Mouse (Mus musculus): ENCODE data around the gene Mboat7. TPM values are rescaled to one million over a fixed set of nuclear protein-coding genes. Genes with fewer than 3 reads are reported as not detected.

Mboat7 gene
- polyA plus RNA-seq, 1 experiment from 2014 or later, result 113 TPM

DNA sequence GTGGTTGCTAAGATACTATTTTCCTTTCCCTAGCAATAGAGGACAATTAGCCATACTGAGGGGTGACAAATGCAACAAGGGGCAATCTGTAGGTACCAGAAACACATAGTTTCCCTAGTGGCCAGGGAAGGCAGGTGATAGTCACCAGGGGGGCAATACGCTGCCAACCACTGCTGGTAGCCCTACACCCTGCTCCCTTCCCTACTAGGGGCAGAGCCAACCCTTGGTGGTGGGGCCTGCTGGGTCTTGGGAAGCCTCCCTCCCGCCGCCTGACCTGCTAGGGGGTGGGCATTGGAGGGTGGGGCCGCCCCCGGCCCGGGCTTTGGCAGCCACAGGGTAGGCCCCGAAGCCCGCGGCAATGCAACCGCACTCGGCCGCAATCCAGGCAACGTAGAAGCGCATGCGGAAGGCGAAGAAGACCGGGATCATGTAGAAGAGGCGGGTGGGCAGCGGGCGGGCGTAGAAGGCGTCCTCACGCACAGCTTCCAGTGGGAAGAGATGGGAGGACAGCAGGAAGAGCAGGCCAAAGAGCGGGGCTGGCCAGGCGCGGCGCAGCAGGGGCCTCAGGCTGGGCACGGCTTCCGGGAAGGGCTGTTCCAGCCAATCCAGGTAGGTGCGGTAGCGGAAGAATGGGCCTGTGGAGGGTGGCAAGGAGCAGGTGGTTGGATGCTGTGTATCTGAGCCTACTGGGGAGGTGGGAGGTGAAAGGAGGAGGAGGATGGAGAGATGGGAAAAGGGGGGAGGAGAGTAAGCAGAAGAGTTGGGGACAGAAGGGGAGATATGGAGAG is 7.7 kb downstream of the Mboat7 start:
- Histone ChIP-seq H3K27ac (replicated peaks) (peak overlapping the region; percentile 76), H3K36me3 (peaks cover 29% of the 10 kb centered on the region), H3K9me3 (no peaks in the 10 kb centered on the region), H3K9ac (no peak overlapping the region), H3K4me1 (replicated peaks) (peaks cover 20% of the 10 kb centered on the region), H3K4me3 (no peak overlapping the region), H3K27me3 (no peaks in the 10 kb centered on the region), H3K4me2 (no peak overlapping the region)
- 79% methylated on average over 31 of the region's 31 CpGs for WGBS
- ATAC-seq (ENCODE audit: low FRiP score, low read depth), result no peak

DNA sequence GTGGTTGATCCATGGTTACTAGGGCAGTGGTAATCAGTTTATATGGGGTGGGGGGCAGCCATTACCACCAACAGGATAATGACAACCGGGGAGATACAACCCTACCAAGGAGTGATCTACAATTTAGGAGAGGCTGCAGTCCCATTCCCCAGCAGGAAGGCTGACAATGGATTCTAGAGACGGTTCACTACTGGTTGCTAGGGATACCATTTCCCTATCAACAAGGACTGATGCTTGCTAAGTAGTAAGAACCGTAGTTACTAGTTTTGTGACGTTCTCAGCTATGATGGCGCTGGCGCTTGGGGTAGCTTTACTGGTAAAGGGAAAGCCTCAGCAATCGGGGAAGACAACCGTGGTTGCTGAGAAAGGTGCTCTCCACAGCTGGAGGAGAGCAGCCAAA is 8.6 kb downstream of the Mboat7 start:
- H3K4me1 ChIP-seq (replicated peaks), result peaks cover 20% of the 10 kb centered on the region
- WGBS, result 63% methylated on average over 8 of the region's 8 CpGs
- no peak overlapping the region for H3K4me3 ChIP-seq
- H3K9ac ChIP-seq, result 0 out of 2 replicates have a peak overlapping the region, but pooled peaks have one; percentile 3
- H3K36me3 ChIP-seq, result peaks cover 30% of the 10 kb centered on the region
- H3K27ac ChIP-seq (replicated peaks), result peak overlapping the region; percentile 76
- ATAC-seq (ENCODE audit: low FRiP score, low read depth), result 0 out of 2 replicates have a peak, but pooled peaks have one; percentile 4
- H3K27me3 ChIP-seq, result no peaks in the 10 kb centered on the region
- H3K4me2 ChIP-seq, result no peak overlapping the region
- H3K9me3 ChIP-seq, result no peaks in the 10 kb centered on the region

DNA sequence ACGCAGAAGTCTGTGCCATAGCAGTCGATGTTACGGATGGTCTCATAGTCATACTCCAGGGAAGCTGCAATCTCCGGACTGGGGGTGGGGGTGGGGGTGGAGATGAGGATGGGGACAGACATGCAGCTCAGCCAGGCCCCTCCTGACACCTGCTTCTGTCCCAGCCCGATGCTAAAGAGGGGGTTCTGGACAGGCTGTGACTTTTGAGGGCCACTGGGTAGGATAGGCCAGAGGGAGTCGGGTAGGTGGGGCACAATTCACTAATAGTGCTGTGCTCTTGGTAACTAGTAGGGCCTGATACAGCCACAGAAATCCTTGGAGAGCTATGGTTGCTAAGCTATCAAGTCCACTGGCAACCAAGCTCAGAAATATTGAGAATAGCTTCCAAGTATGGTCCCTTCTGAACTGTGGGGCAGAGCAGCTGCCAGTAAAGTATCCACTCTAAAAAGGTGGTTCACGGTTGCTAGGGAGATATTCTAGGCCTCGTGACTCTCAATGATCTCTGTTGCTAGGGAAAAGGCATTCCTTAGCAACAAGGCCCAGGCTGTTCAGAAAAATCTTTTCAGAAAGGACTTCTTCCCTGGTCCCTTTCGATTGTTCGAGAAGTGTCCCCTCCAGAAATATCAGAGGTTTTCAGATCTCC is 9.3 kb downstream of the Mboat7 start:
- H3K9me3 ChIP-seq, result no peaks in the 10 kb centered on the region
- no peaks in the 10 kb centered on the region for H3K27me3 ChIP-seq
- H3K4me2 ChIP-seq, result 0 out of 2 replicates have a peak overlapping the region, but pooled peaks have one; percentile 13
- H3K9ac ChIP-seq, result 0 out of 2 replicates have a peak overlapping the region, but pooled peaks have one; percentile 3
- ATAC-seq (ENCODE audit: low FRiP score, low read depth), result peak; percentile 73
- H3K36me3 ChIP-seq, result peaks cover 30% of the 10 kb centered on the region
- H3K4me3 ChIP-seq, result no peak overlapping the region
- 43% methylated on average over 10 of the region's 10 CpGs for WGBS
- H3K27ac ChIP-seq (replicated peaks), result peak overlapping the region; percentile 76
- H3K4me1 ChIP-seq (replicated peaks), result peaks cover 20% of the 10 kb centered on the region

DNA sequence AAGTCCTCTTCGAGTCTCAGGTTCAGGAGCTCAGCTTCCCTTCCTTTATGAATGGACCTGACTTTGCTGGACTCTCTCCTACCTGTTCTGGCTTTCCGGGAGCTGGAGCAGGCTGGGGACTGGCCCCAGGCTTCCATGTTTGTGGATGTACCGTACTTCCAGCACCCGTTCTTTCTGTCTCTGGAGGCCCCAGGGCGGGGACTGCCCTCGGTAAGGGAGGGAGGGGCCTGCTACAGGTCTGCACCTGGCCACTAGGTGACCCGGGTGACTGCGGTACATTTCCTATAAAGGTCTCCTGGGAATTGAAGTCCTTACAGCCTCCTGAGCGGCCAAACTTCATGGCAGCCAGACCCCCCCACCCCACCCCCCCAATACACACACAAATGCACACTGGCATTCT is 16.0 kb downstream of the Mboat7 start, which contains the start of gene Tmc4:
TSS of gene Tmc4 (minus strand) at position 212 of the 400 bp plus-strand sequence.
- H3K36me3 ChIP-seq, result peaks cover 13% of the 10 kb centered on the region
- no peak within 1 kb of the TSS for H3K9ac ChIP-seq
- no peaks in the 10 kb centered on the region for H3K9me3 ChIP-seq
- no peak within 1 kb of the TSS for H3K4me2 ChIP-seq
- no peak for ATAC-seq (ENCODE audit: low FRiP score, low read depth)
- WGBS, result 63% methylated on average over 9 of the region's 9 CpGs
- no peak within 1 kb of the TSS for H3K27ac ChIP-seq (replicated peaks)
- H3K4me1 ChIP-seq (replicated peaks), result no peaks in the 10 kb centered on the region
- H3K4me3 ChIP-seq, result no peak within 1 kb of the TSS
- H3K27me3 ChIP-seq, result no peaks in the 10 kb centered on the region

DNA sequence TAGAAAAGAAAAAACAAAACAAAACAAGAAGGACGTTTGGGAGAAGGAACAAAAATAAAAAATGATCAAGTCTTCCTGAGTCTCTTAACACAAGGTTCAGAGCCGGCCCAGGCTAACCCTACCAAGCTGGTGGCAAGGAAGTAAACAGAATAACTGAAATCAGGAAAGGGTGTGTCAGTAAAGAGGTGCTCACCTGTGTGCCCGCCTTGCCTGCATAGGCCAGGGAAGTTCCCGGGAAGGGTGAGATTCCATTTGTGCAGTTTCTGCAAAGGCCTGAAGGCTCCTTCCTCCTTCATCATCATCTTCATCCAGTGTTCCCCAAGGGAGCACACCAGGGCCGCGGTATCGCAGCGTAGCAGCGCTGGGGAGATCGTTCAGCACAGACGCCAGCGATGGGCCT is 17.0 kb downstream of the Mboat7 start:
- H3K4me1 ChIP-seq (replicated peaks), result no peaks in the 10 kb centered on the region
- no peak for ATAC-seq (ENCODE audit: low FRiP score, low read depth)
- 87% methylated on average over 12 of the region's 12 CpGs for WGBS

DNA sequence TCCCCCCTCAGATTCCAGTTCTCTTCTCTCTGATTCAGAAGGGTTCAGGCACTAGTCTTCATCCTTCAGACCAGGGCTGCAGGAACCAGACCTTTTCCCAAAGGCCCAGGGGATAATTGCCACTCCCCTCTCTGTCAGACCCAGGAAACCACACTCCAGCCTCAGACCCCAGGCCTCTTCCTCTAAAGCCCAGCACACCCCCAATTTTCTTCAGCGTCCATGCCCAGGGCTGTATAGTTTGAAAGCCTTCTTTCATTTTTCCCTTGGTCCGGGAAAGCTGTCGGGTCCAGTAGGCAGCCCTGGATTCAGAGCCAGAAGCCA is 18.1 kb downstream of the Mboat7 start:
- H3K4me1 ChIP-seq (replicated peaks), result no peaks in the 10 kb centered on the region
- WGBS, result 79% methylated on average over 3 of the region's 3 CpGs
- no peak overlapping the region for H3K4me2 ChIP-seq
- ATAC-seq (ENCODE audit: low FRiP score, low read depth), result no peak
- no peak overlapping the region for H3K27ac ChIP-seq (replicated peaks)
- peaks cover 11% of the 10 kb centered on the region; the same call in 1 of the 2 replicates for H3K36me3 ChIP-seq
- H3K9ac ChIP-seq, result no peak overlapping the region
- H3K9me3 ChIP-seq, result no peaks in the 10 kb centered on the region
- no peaks in the 10 kb centered on the region for H3K27me3 ChIP-seq
- no peak overlapping the region for H3K4me3 ChIP-seq

More for the DNA sequence above, 17.0 kb downstream of the Mboat7 start:
- H3K4me2 ChIP-seq, result no peak overlapping the region
- H3K9me3 ChIP-seq, result no peaks in the 10 kb centered on the region
- no peak overlapping the region for H3K4me3 ChIP-seq
- H3K27me3 ChIP-seq, result no peaks in the 10 kb centered on the region
- no peak overlapping the region for H3K9ac ChIP-seq
- H3K36me3 ChIP-seq, result peaks cover 13% of the 10 kb centered on the region; the same call in 1 of the 2 replicates
- H3K27ac ChIP-seq (replicated peaks), result no peak overlapping the region

DNA sequence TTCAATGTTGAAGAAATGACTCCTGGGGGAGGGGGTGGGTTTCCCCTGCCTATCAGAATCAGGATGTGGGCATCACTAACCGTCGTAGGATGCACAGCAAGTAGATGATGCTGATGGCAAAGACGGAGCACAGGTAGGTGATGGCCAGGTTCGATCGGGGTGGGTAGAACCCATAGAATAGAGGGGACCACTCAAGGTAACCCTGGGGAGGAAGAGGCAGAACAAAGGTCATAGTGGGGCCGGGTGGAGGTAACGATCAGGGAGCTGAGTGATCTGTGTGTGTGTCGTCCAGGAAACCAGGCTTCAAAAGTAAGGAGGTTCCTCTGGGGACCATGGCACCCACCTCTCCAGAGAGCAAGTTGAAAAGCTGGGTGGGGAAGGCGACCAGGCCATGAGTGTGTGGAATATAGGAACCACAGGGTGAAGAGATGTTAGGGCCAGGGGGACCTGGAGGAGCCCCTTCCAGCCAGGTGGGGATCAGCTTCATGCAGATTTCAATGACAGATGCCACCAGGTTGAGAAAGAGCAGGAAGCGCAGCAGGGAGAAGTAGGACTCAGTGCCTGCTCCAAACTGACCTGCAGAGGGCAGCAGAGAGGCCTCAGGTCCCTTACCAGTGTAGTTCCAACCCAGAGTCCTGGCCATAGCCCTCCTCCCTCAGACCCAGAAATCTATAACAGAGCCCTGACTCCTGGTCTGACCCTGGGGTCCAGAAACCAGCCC is 18.7 kb downstream of the Mboat7 start:
- 0 out of 2 replicates have a peak, but pooled peaks cover 9% of the 10 kb centered on the region for H3K36me3 ChIP-seq
- no peaks in the 10 kb centered on the region for H3K4me1 ChIP-seq (replicated peaks)
- H3K9ac ChIP-seq, result no peak overlapping the region
- H3K4me3 ChIP-seq, result no peak overlapping the region
- no peak overlapping the region for H3K4me2 ChIP-seq
- no peaks in the 10 kb centered on the region for H3K27me3 ChIP-seq
- peak; percentile 87 for ATAC-seq (ENCODE audit: low FRiP score, low read depth)
- H3K9me3 ChIP-seq, result no peaks in the 10 kb centered on the region
- WGBS, result 68% methylated on average over 10 of the region's 10 CpGs
- H3K27ac ChIP-seq (replicated peaks), result no peak overlapping the region

DNA sequence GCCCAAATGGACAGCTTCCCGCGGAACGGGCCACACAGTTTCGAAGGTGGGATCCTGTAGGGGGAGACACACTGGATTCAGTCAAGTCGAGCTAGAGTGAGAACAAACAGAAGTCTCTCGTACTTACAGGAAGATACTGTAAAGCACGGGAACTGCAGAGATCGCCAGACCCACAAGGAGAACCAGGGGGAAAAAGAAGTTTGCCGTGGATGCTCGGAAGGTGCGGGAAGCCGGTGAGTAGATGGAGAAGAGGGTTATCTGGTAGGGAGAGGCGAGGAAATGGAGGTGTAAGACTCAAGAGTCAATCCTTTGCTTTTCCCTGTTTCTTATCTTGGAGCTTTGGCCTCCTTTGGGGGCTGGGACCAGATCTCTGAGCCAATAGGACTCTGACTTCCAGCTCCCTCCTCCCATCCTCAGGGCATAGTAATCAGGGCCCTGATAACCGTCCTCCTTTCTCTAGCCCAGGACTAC is 26.4 kb downstream of the Mboat7 start:
- Histone ChIP-seq H3K4me1 (replicated peaks) (peaks cover 15% of the 10 kb centered on the region), H3K27me3 (no peaks in the 10 kb centered on the region), H3K9me3 (no peaks in the 10 kb centered on the region), H3K4me2 (no peak overlapping the region; the same call in 1 of the 2 replicates), H3K4me3 (no peak overlapping the region), H3K9ac (no peak overlapping the region), H3K36me3 (peaks cover 7% of the 10 kb centered on the region; the same call in 1 of the 2 replicates), H3K27ac (replicated peaks) (no peak overlapping the region)
- WGBS, result 24% methylated on average over 14 of the region's 14 CpGs
- no peak for ATAC-seq (ENCODE audit: low FRiP score, low read depth)

DNA sequence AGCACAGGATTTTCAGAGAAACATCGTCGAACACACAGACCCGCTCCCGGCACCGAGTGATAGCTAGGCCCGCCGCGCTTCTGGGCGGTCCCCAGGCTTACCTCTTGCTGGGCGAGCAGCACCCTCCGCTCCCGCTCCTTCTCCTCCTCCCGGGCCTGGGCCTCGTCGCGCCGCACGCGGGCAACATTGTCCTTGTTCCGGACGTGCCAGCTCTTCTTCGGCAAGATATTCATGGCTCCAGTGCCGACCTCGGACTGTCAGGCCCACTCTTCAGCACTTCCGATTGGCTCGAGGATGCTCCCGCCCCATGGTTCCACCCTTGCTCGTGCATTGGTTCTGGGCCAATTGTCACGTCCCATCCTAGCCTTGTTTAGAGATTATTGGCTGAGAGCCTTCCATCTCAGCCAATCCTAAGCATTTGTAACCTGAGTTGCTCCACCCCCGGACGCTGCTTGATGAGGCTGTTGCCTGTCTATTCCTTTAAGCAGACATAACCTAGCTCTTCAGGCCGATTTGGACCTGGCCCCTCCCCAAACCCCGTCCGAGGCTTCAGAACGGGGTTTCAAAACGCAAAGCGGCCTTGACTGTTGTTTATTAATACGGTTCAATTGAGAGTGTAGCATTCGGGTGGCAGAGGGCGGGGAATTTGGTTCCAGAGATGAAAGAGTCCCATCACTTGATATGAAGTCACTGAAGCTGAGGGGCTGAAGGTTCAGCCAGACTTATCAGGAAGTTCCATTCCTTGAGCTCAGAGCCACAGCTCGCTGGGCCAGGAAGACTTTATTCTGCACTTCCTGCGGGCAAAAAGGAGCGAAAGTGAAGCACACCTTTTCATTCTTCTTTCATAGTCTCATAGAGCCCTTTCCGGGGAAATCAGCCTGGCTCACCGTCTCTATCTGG is 27.9 kb downstream of the Mboat7 start, which contains the start of gene Leng1:
TSS of gene Leng1 (minus strand) at position 626 of the 900 bp plus-strand sequence.
- Histone ChIP-seq H3K9me3 (no peaks in the 10 kb centered on the region), H3K4me2 (peak within 1 kb of the TSS; percentile 77), H3K36me3 (peaks cover 21% of the 10 kb centered on the region), H3K4me1 (replicated peaks) (peaks cover 15% of the 10 kb centered on the region), H3K27ac (replicated peaks) (peak within 1 kb of the TSS; percentile 81), H3K4me3 (peak within 1 kb of the TSS; percentile 59), H3K27me3 (no peaks in the 10 kb centered on the region), H3K9ac (peak within 1 kb of the TSS; percentile 57)
- ATAC-seq (ENCODE audit: low FRiP score, low read depth), result peak; percentile 99
- WGBS, result 5% methylated on average over 45 of the region's 45 CpGs

DNA sequence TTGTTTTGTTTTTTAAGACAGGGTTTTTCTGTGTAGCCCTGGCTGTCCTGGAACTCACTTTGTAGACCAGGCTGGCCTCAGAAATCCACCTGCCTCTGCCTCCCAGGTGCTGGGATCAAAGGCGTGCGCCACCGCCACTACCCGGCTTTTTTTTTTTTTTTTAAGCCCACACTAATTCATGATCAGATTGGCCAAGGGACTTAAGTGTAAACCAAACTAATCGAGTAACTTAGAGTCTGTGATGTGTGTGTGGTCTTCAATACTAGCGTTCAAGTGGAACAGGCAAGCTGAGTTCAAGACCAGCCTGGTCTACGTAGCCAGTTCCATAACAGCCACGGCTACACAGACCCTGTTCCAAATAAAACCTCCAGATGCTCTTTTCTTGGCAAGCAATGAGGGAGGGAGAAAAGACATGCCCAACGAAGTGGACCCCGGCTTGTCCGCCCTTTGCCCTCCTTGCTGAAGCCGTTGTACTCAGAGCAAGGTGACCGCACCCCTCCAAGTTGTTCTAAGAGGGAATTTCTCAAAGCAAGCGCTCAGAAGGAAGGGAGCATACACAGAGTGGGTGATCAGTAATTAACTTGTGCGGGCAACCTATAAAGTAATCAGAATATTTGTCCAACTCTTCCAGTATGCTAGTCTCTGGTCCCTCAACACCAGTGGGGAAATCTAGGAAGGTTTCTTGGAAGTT is 28.7 kb downstream of the Mboat7 start:
- H3K9me3 ChIP-seq, result no peaks in the 10 kb centered on the region
- H3K27ac ChIP-seq (replicated peaks), result peak overlapping the region; percentile 81
- H3K4me2 ChIP-seq, result peak overlapping the region; percentile 77
- WGBS, result 28% methylated on average over 15 of the region's 15 CpGs
- H3K27me3 ChIP-seq, result no peaks in the 10 kb centered on the region
- peaks cover 29% of the 10 kb centered on the region for H3K36me3 ChIP-seq
- peak; percentile 4 for ATAC-seq (ENCODE audit: low FRiP score, low read depth)
- peaks cover 15% of the 10 kb centered on the region for H3K4me1 ChIP-seq (replicated peaks)
- H3K4me3 ChIP-seq, result peak overlapping the region; percentile 59
- peak overlapping the region; percentile 57 for H3K9ac ChIP-seq

Measured in hindbrain, embryonic 15.5 days (tissue).